Mouse (Mus musculus) kidney, adult 2 months (tissue): ENCODE data around the gene Hormad1. TPM values are rescaled to one million over a fixed set of nuclear protein-coding genes. Genes with fewer than 3 reads are reported as not detected.

Experiments used
- DNase-seq: peaks from one replicate; pipeline ENCODE4 v3.0.0; 2021
- H3K27ac ChIP-seq: fragments of 200-500 bp; 2 replicates; pipeline ENCODE4 v1.5.1; 2012; ENCODE audit warnings: low read depth, low read length, control low read depth, inconsistent platforms; ENCODE audit not compliant: insufficient read depth
- H3K27me3 ChIP-seq: fragments of 200-500 bp; replicated peaks from 2 replicates; pipeline ENCODE4 v1.6.1; 2012; ENCODE audit warnings: mild to moderate bottlenecking, moderate library complexity, low read length, inconsistent platforms; ENCODE audit not compliant: control insufficient read depth, insufficient read depth
- H3K36me3 ChIP-seq: fragments of 200-500 bp; 2 replicates; pipeline ENCODE4 v1.6.1; 2012; ENCODE audit warnings: mild to moderate bottlenecking, moderate library complexity, low read length, inconsistent platforms; ENCODE audit not compliant: control insufficient read depth, insufficient read depth
- H3K4me1 ChIP-seq: fragments of 200-500 bp; 2 replicates; pipeline ENCODE4 v1.6.1; 2011; ENCODE audit warnings: low read length; ENCODE audit not compliant: control insufficient read depth, insufficient read depth
- H3K4me3 ChIP-seq: fragments of 200-500 bp; 2 replicates; pipeline ENCODE4 v1.5.1; 2011; ENCODE audit warnings: mild to moderate bottlenecking, low read depth, low read length, control low read depth; ENCODE audit not compliant: insufficient read depth
- CTCF ChIP-seq: fragments of 200-500 bp; conservative IDR thresholded peaks from 2 replicates; pipeline ENCODE4 v1.5.1; 2011; ENCODE audit warnings: low read depth, mild to moderate bottlenecking, control low read depth, low read length, moderate library complexity, mixed read lengths; ENCODE audit not compliant: insufficient read depth, insufficient read length
- POLR2A ChIP-seq: fragments of 200-500 bp; IDR thresholded peaks from one replicate; pipeline ENCODE4 v1.6.1; 2011; ENCODE audit warnings: low read depth, low read length, control low read depth
- WGBS: fragments of 180-500 bp; shearing (Covaris S2); methylation state at CpG from one replicate; pipeline ENCODE4 v1.1.7; 2018; 5-methylcytosine and 5-hydroxymethylcytosine counted together
- polyA plus RNA-seq: library from polyadenylated mRNA; depleted of rRNA; stranded (reverse); fragments of >200 nt; gene quantifications from 2 replicates; pipeline ENCODE4 v1.2.3, GENCODE M21; 2012; rRNA removed

Hormad1 gene
- polyA plus RNA-seq, 1 experiment = not detected

DNA sequence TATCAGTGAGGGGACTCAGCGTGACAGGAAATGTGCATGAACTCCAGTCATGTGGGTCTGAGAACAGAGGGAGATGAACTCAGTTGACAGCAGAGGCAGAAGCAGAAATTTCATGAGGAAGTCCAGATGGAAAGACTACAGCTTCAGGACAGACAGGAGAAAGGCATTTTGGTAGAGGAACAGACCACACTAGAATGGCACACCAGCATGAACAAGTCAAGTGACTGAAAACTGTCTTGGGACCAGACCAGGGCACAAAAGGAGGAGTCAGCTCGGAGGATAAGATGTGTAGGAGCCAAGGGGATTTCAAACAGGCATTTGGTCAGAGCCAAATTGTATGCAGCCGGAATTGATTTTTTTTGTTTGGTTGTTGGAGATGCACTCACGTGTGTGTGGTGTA is 76.2 kb downstream of the Hormad1 start:
- Histone ChIP-seq H3K4me3 (no peak overlapping the region), H3K4me1 (peaks cover 7% of the 10 kb centered on the region; the same call in 1 of the 2 replicates), H3K27ac (peak overlapping the region; percentile 90), H3K27me3 (no peaks in the 10 kb centered on the region), H3K36me3 (peaks cover 1% of the 10 kb centered on the region; the same call in 1 of the 2 replicates)
- DNase-seq = peak; percentile 39
- no peak for TF ChIP-seq CTCF
- TF ChIP-seq POLR2A = no peak
- 52% methylated on average over 4 of the region's 4 CpGs for whole genome bisulfite sequencing

GRCm38 (mm10) chr3:95636072-95636471 is 76.6 kb downstream of the Hormad1 start:
- peak overlapping the region; percentile 90 for H3K27ac ChIP-seq
- WGBS = 45% methylated on average over 4 of the region's 4 CpGs
- H3K36me3 ChIP-seq = peaks cover 1% of the 10 kb centered on the region; the same call in 1 of the 2 replicates
- DNase-seq = peak; percentile 54
- H3K4me1 ChIP-seq = peaks cover 7% of the 10 kb centered on the region; the same call in 1 of the 2 replicates
- H3K4me3 ChIP-seq = no peak overlapping the region
- no peak for TF ChIP-seq CTCF
- no peak for TF ChIP-seq POLR2A
- no peaks in the 10 kb centered on the region for H3K27me3 ChIP-seq

Other genes starting within 250 kb of the Hormad1 start
- 143 and 173 TPM in 2 replicates for gene Cers2, start 244.9 kb upstream of the Hormad1 start, polyA plus RNA-seq
- gene Setdb1, start 202.5 kb upstream of the Hormad1 start, polyA plus RNA-seq = 11.4 and 11.6 TPM in 2 replicates
- not detected in 2 replicates for gene 4930558C23Rik, start 156.8 kb upstream of the Hormad1 start, polyA plus RNA-seq
- gene Arnt, start 125.3 kb upstream of the Hormad1 start, polyA plus RNA-seq = 26.4 and 28.7 TPM in 2 replicates
- 6.5 and 8.2 TPM in 2 replicates for gene Ctsk, start 60.4 kb upstream of the Hormad1 start, polyA plus RNA-seq
- 8.2 and 18.1 TPM in 2 replicates for gene Ctss, start 32.9 kb upstream of the Hormad1 start, polyA plus RNA-seq
- gene Golph3l, start 29.3 kb downstream of the Hormad1 start, polyA plus RNA-seq = 7.6 and 10.4 TPM in 2 replicates
- gene Ensa, start 65.3 kb downstream of the Hormad1 start, polyA plus RNA-seq = 9.9 and 13.2 TPM in 2 replicates
- 31.9 and 43.0 TPM in 2 replicates for gene Mcl1, start 99.1 kb downstream of the Hormad1 start, polyA plus RNA-seq
- gene Adamtsl4, start 128.2 kb downstream of the Hormad1 start, polyA plus RNA-seq = 5.2 and 6.0 TPM in 2 replicates
- gene Ecm1, start 179.9 kb downstream of the Hormad1 start, polyA plus RNA-seq = 494 and 636 TPM in 2 replicates
- gene Tars2, start 200.5 kb downstream of the Hormad1 start, polyA plus RNA-seq = 28.2 and 29.3 TPM in 2 replicates